Mouse (Mus musculus) stomach, embryonic 16.5 days (tissue): ENCODE data around the gene Glis2. TPM values are rescaled to one million over a fixed set of nuclear protein-coding genes. Genes with fewer than 3 reads are reported as not detected.

Source experiments
- ATAC-seq: fragments of 200-750 bp; cut with Nextera tagmentation; 2 replicates; pipeline ENCODE4 v1.8.0; 2017; ENCODE audit warnings: moderate number of reproducible peaks, moderate TSS enrichment; ENCODE audit not compliant: insufficient read depth, low FRiP score
- H3K27ac ChIP-seq: fragments of 300-500 bp; sonication (generic); 2 replicates; pipeline ENCODE4 v1.5.1; 2014; ENCODE audit warnings: low read length
- H3K27me3 ChIP-seq: fragments of 300-500 bp; sonication (generic); 2 replicates; pipeline ENCODE4 v1.6.1; 2014; ENCODE audit warnings: low read length, control low read depth, mixed read lengths; ENCODE audit not compliant: control insufficient read depth, insufficient read depth
- H3K36me3 ChIP-seq: fragments of 300-500 bp; sonication (generic); 2 replicates; pipeline ENCODE4 v1.6.1; 2014; ENCODE audit warnings: low read length; ENCODE audit not compliant: control insufficient read depth, insufficient read depth
- H3K4me1 ChIP-seq: fragments of 300-500 bp; sonication (generic); 2 replicates; pipeline ENCODE4 v1.6.1; 2014; ENCODE audit warnings: low read length, control low read depth, mixed read lengths; ENCODE audit not compliant: control insufficient read depth, insufficient read depth
- H3K4me2 ChIP-seq: fragments of 300-500 bp; sonication (generic); 2 replicates; pipeline ENCODE4 v1.6.1; 2014; ENCODE audit warnings: low read depth, low read length, mixed read lengths
- H3K4me3 ChIP-seq: fragments of 300-500 bp; sonication (generic); replicated peaks from 2 replicates; pipeline ENCODE4 v1.5.1; 2014; ENCODE audit warnings: mild to moderate bottlenecking, low read length
- H3K9ac ChIP-seq: fragments of 300-500 bp; sonication (generic); 2 replicates; pipeline ENCODE4 v1.6.1; 2014; ENCODE audit warnings: low read length
- H3K9me3 ChIP-seq: fragments of 300-500 bp; sonication (generic); replicated peaks from 2 replicates; pipeline ENCODE4 v1.6.1; 2016; ENCODE audit warnings: low read length, control low read depth; ENCODE audit not compliant: control insufficient read depth
- WGBS: fragments of 180-500 bp; shearing (Covaris S2); extraction: QIAGEN DNeasy Blood & Tissue Kit; methylation state at CpG from one replicate; pipeline ENCODE4 v1.1.7; 2014; 5-methylcytosine and 5-hydroxymethylcytosine counted together
- polyA plus RNA-seq: library from polyadenylated mRNA; unstranded; fragments of >200 nt; fragmentation: Nextera tagmentation; extraction: Ambion mirVana; gene quantifications from 2 replicates; pipeline ENCODE4 v1.2.1, GENCODE M21; 2015

The Glis2 gene
- polyA plus RNA-seq, 1 experiment from 2014 or later = 18.7 TPM

GRCm38 (mm10) chr16:4643670-4644419 is 49.3 kb downstream of the Glis2 start:
- WGBS = 56% methylated on average over 11 of the region's 11 CpGs
- H3K4me2 ChIP-seq = peak overlapping the region; percentile 18; the same call in 1 of the 2 replicates

GRCm38 (mm10) chr16:4645867-4646266 is 51.4 kb downstream of the Glis2 start:
- Histone ChIP-seq H3K36me3 (0 out of 2 replicates have a peak, but pooled peaks cover 12% of the 10 kb centered on the region), H3K4me1 (peaks cover 52% of the 10 kb centered on the region), H3K9me3 (no peaks in the 10 kb centered on the region), H3K27me3 (no peaks in the 10 kb centered on the region), H3K4me2 (no peak overlapping the region), H3K27ac (no peak overlapping the region), H3K9ac (0 out of 2 replicates have a peak overlapping the region, but pooled peaks have one; percentile 33), H3K4me3 (no peak overlapping the region)
- no peak for ATAC-seq
- 73% methylated on average over 4 of the region's 4 CpGs for WGBS

More at GRCm38 (mm10) chr16:4643670-4644419, 49.3 kb downstream of the Glis2 start:
- Histone ChIP-seq H3K36me3 (0 out of 2 replicates have a peak, but pooled peaks cover 5% of the 10 kb centered on the region), H3K9ac (0 out of 2 replicates have a peak overlapping the region, but pooled peaks have one; percentile 22), H3K27ac (peak overlapping the region; percentile 97), H3K9me3 (no peaks in the 10 kb centered on the region), H3K4me1 (peaks cover 62% of the 10 kb centered on the region), H3K4me3 (no peak overlapping the region), H3K27me3 (no peaks in the 10 kb centered on the region)
- ATAC-seq = peak; percentile 12; the same call in 1 of the 2 replicates

- no peak for ATAC-seq
- Histone ChIP-seq H3K4me3 (no peak overlapping the region), H3K36me3 (0 out of 2 replicates have a peak, but pooled peaks cover 12% of the 10 kb centered on the region), H3K9me3 (no peaks in the 10 kb centered on the region), H3K27ac (peak overlapping the region; percentile 35; the same call in 1 of the 2 replicates), H3K9ac (0 out of 2 replicates have a peak overlapping the region, but pooled peaks have one; percentile 42), H3K4me2 (no peak overlapping the region), H3K4me1 (peaks cover 46% of the 10 kb centered on the region), H3K27me3 (no peaks in the 10 kb centered on the region)
- 60% methylated on average over 4 of the region's 4 CpGs for WGBS
These were observed 52.3 kb downstream of the Glis2 start for GRCm38 (mm10) chr16:4646831-4647230.

- Histone ChIP-seq H3K9me3 (no peaks in the 10 kb centered on the region), H3K4me1 (peaks cover 38% of the 10 kb centered on the region), H3K27ac (peak overlapping the region; percentile 35; the same call in 1 of the 2 replicates), H3K27me3 (no peaks in the 10 kb centered on the region), H3K36me3 (0 out of 2 replicates have a peak, but pooled peaks cover 12% of the 10 kb centered on the region), H3K9ac (no peak overlapping the region), H3K4me2 (no peak overlapping the region), H3K4me3 (no peak overlapping the region)
- WGBS = 62% methylated on average over 13 of the region's 13 CpGs
- no peak for ATAC-seq
These were observed 53.2 kb downstream of the Glis2 start for GRCm38 (mm10) chr16:4647651-4648141.

- Histone ChIP-seq H3K27ac (no peak overlapping the region), H3K36me3 (0 out of 2 replicates have a peak, but pooled peaks cover 12% of the 10 kb centered on the region), H3K4me3 (no peak overlapping the region), H3K4me2 (no peak overlapping the region), H3K9me3 (no peaks in the 10 kb centered on the region), H3K9ac (no peak overlapping the region), H3K27me3 (no peaks in the 10 kb centered on the region), H3K4me1 (peaks cover 30% of the 10 kb centered on the region)
- no peak for ATAC-seq
- 90% methylated on average over 28 of the region's 28 CpGs for WGBS
These were observed 54.0 kb downstream of the Glis2 start for GRCm38 (mm10) chr16:4648416-4649023.

GRCm38 (mm10) chr16:4649211-4649610 is 54.7 kb downstream of the Glis2 start:
- Histone ChIP-seq H3K27ac (no peak overlapping the region), H3K36me3 (0 out of 2 replicates have a peak, but pooled peaks cover 12% of the 10 kb centered on the region), H3K4me1 (peaks cover 23% of the 10 kb centered on the region), H3K4me3 (no peak overlapping the region), H3K4me2 (no peak overlapping the region), H3K9me3 (no peaks in the 10 kb centered on the region), H3K27me3 (no peaks in the 10 kb centered on the region), H3K9ac (no peak overlapping the region)
- ATAC-seq = no peak
- 86% methylated on average over 5 of the region's 5 CpGs for WGBS

GRCm38 (mm10) chr16:4649692-4650091 is 55.2 kb downstream of the Glis2 start:
- H3K4me3 ChIP-seq = no peak overlapping the region

GRCm38 (mm10) chr16:4650161-4650560 is 55.6 kb downstream of the Glis2 start:
- 85% methylated on average over 3 of the region's 3 CpGs for WGBS
- Histone ChIP-seq H3K4me2 (no peak overlapping the region), H3K4me3 (no peak overlapping the region), H3K9me3 (no peaks in the 10 kb centered on the region), H3K27me3 (no peaks in the 10 kb centered on the region), H3K9ac (no peak overlapping the region), H3K36me3 (0 out of 2 replicates have a peak, but pooled peaks cover 12% of the 10 kb centered on the region), H3K27ac (no peak overlapping the region), H3K4me1 (peaks cover 22% of the 10 kb centered on the region)
- ATAC-seq = no peak

More at GRCm38 (mm10) chr16:4649692-4650091, 55.2 kb downstream of the Glis2 start:
- Histone ChIP-seq H3K4me2 (no peak overlapping the region), H3K9me3 (no peaks in the 10 kb centered on the region), H3K27me3 (no peaks in the 10 kb centered on the region), H3K4me1 (peaks cover 22% of the 10 kb centered on the region), H3K27ac (no peak overlapping the region), H3K36me3 (0 out of 2 replicates have a peak, but pooled peaks cover 12% of the 10 kb centered on the region), H3K9ac (no peak overlapping the region)
- ATAC-seq = no peak; the same call in 1 of the 2 replicates
- 84% methylated on average over 11 of the region's 11 CpGs for WGBS
